Mouse (Mus musculus) lung, postnatal 0 days (tissue): ENCODE measurements around the gene Ppm1l. TPM values are rescaled to one million over a fixed set of nuclear protein-coding genes. Genes with fewer than 3 reads are reported as not detected.

ENCODE experiments used
- ATAC-seq: fragments of 200-750 bp; cut with Nextera tagmentation; 2 replicates; pipeline ENCODE4 v1.8.0; 2017; ENCODE audit warnings: moderate library complexity
- DNase-seq: peaks from one replicate; pipeline ENCODE4 v3.0.0-alpha.2; 2016; ENCODE audit warnings: low spot score
- H3K27ac ChIP-seq: fragments of 300-500 bp; sonication (generic); 2 replicates; pipeline ENCODE4 v1.5.1; 2014; ENCODE audit warnings: antibody characterized with exemption, mild to moderate bottlenecking, low read length, mixed read lengths
- H3K27me3 ChIP-seq: fragments of 300-500 bp; sonication (generic); replicated peaks from 2 replicates; pipeline ENCODE4 v1.6.1; 2014; ENCODE audit warnings: low read length, mixed read lengths; ENCODE audit not compliant: insufficient read depth
- H3K36me3 ChIP-seq: fragments of 300-500 bp; sonication (generic); 2 replicates; pipeline ENCODE4 v1.6.1; 2014; ENCODE audit warnings: low read length, mixed read lengths; ENCODE audit not compliant: insufficient read depth
- H3K4me1 ChIP-seq: fragments of 300-500 bp; sonication (generic); 2 replicates; pipeline ENCODE4 v1.6.1; 2014; ENCODE audit warnings: antibody characterized with exemption, low read depth, low read length, mixed read lengths; ENCODE audit not compliant: insufficient read depth
- H3K4me2 ChIP-seq: fragments of 300-500 bp; sonication (generic); replicated peaks from 2 replicates; pipeline ENCODE4 v1.6.1; 2014; ENCODE audit warnings: low read depth, mild to moderate bottlenecking, low read length, moderate library complexity, mixed read lengths
- H3K4me3 ChIP-seq: fragments of 300-500 bp; sonication (generic); 2 replicates; pipeline ENCODE4 v1.5.1; 2014; ENCODE audit warnings: low read depth, low read length
- H3K9ac ChIP-seq: fragments of 300-500 bp; sonication (generic); replicated peaks from 2 replicates; pipeline ENCODE4 v1.6.1; 2014; ENCODE audit warnings: low read depth, mild to moderate bottlenecking
- H3K9me3 ChIP-seq: fragments of 300-500 bp; sonication (generic); 2 replicates; pipeline ENCODE4 v1.6.1; 2016; ENCODE audit warnings: low read length, mixed read lengths
- CTCF ChIP-seq: IDR thresholded peaks from 2 replicates; pipeline ENCODE4 v1.5.1; 2016; ENCODE audit warnings: antibody characterized with exemption, mild to moderate bottlenecking
- EP300 ChIP-seq: IDR thresholded peaks from 2 replicates; pipeline ENCODE4 v1.6.1; 2016; ENCODE audit warnings: antibody characterized with exemption, mild to moderate bottlenecking, control low read depth
- WGBS: fragments of 180-500 bp; shearing (Covaris S2); extraction: QIAGEN DNeasy Blood & Tissue Kit; methylation state at CpG from one replicate; pipeline ENCODE4 v1.1.7; 2014; 5-methylcytosine and 5-hydroxymethylcytosine counted together
- polyA plus RNA-seq: library from polyadenylated mRNA; unstranded; fragments of >200 nt; fragmentation: Nextera tagmentation; extraction: Ambion mirVana; gene quantifications from 2 replicates; pipeline ENCODE4 v1.2.1, GENCODE M21; 2015

Ppm1l gene
- polyA plus RNA-seq, 1 experiment from 2014 or later = 5.8 TPM

- ATAC-seq (no peak), DNase-seq (no peak)
- Histone ChIP-seq H3K36me3 (no peaks in the 10 kb centered on the region), H3K9me3 (no peaks in the 10 kb centered on the region), H3K4me2 (no peak overlapping the region), H3K27me3 (no peaks in the 10 kb centered on the region), H3K4me3 (no peak overlapping the region), H3K4me1 (no peaks in the 10 kb centered on the region), H3K9ac (no peak overlapping the region), H3K27ac (no peak overlapping the region)
- WGBS = 76% methylated on average over 11 of the region's 11 CpGs
- TF ChIP-seq CTCF = no peak
- no peak for TF ChIP-seq EP300
Observed at GRCm38 (mm10) chr3:69470142-69470796, 153.6 kb downstream of the Ppm1l start.

- Histone ChIP-seq H3K4me1 (no peaks in the 10 kb centered on the region), H3K27me3 (no peaks in the 10 kb centered on the region), H3K9ac (no peak overlapping the region), H3K4me2 (no peak overlapping the region), H3K27ac (no peak overlapping the region), H3K4me3 (no peak overlapping the region), H3K9me3 (no peaks in the 10 kb centered on the region), H3K36me3 (no peaks in the 10 kb centered on the region)
- WGBS = 30% methylated on average over 12 of the region's 12 CpGs
- TF ChIP-seq CTCF = no peak
- no peak for TF ChIP-seq EP300
- ATAC-seq = no peak
- DNase-seq = no peak
Observed at GRCm38 (mm10) chr3:69475850-69476450, 159.3 kb downstream of the Ppm1l start.

- 62% methylated on average over 3 of the region's 3 CpGs for WGBS
- no peaks in the 10 kb centered on the region for H3K4me1 ChIP-seq
- H3K36me3 ChIP-seq = no peaks in the 10 kb centered on the region
- H3K9ac ChIP-seq = no peak overlapping the region
- TF ChIP-seq EP300 (no peak), CTCF (no peak)
- no peak for ATAC-seq
- H3K9me3 ChIP-seq = no peaks in the 10 kb centered on the region
- no peak for DNase-seq
- H3K4me3 ChIP-seq = no peak overlapping the region
- H3K27ac ChIP-seq = no peak overlapping the region
- H3K4me2 ChIP-seq = no peak overlapping the region
- H3K27me3 ChIP-seq = no peaks in the 10 kb centered on the region
Observed at GRCm38 (mm10) chr3:69479937-69480336, 163.3 kb downstream of the Ppm1l start.

- Histone ChIP-seq H3K27ac (no peak overlapping the region), H3K4me1 (no peaks in the 10 kb centered on the region; the same call in 1 of the 2 replicates), H3K36me3 (no peaks in the 10 kb centered on the region), H3K4me3 (no peak overlapping the region), H3K27me3 (no peaks in the 10 kb centered on the region), H3K9me3 (no peaks in the 10 kb centered on the region), H3K9ac (no peak overlapping the region), H3K4me2 (no peak overlapping the region)
- DNase-seq (peak; percentile 78), ATAC-seq (peak; percentile 30; the same call in 1 of the 2 replicates)
- TF ChIP-seq CTCF (peak; percentile 91), EP300 (no peak)
- WGBS = 29% methylated on average over 4 of the region's 4 CpGs
Observed at GRCm38 (mm10) chr3:69481835-69482234, 165.2 kb downstream of the Ppm1l start.

GRCm38 (mm10) chr3:69484006-69484574 is 167.4 kb downstream of the Ppm1l start:
- no peak overlapping the region for H3K4me3 ChIP-seq
- H3K27ac ChIP-seq = no peak overlapping the region
- 79% methylated on average over 13 of the region's 13 CpGs for WGBS
- TF ChIP-seq CTCF (no peak), EP300 (no peak)
- H3K4me1 ChIP-seq = no peaks in the 10 kb centered on the region; the same call in 1 of the 2 replicates
- H3K27me3 ChIP-seq = no peaks in the 10 kb centered on the region
- H3K36me3 ChIP-seq = no peaks in the 10 kb centered on the region
- ATAC-seq (no peak), DNase-seq (no peak)
- H3K9me3 ChIP-seq = no peaks in the 10 kb centered on the region
- H3K9ac ChIP-seq = no peak overlapping the region
- H3K4me2 ChIP-seq = no peak overlapping the region

GRCm38 (mm10) chr3:69484582-69484981 is 167.9 kb downstream of the Ppm1l start:
- TF ChIP-seq CTCF (no peak), EP300 (no peak)
- Histone ChIP-seq H3K27me3 (no peaks in the 10 kb centered on the region), H3K9me3 (no peaks in the 10 kb centered on the region), H3K9ac (no peak overlapping the region), H3K4me3 (no peak overlapping the region), H3K4me1 (no peaks in the 10 kb centered on the region; the same call in 1 of the 2 replicates), H3K36me3 (no peaks in the 10 kb centered on the region), H3K27ac (no peak overlapping the region), H3K4me2 (no peak overlapping the region)
- DNase-seq (no peak), ATAC-seq (no peak)
- WGBS = 82% methylated on average over 4 of the region's 4 CpGs
